Mouse (Mus musculus): ENCODE measurements around the gene Uggt1. TPM values are rescaled to one million over a fixed set of nuclear protein-coding genes. Genes with fewer than 3 reads are reported as not detected.

Gene Uggt1
- polyA plus RNA-seq, 1 experiment from 2014 or later, result 80.7 TPM

DNA sequence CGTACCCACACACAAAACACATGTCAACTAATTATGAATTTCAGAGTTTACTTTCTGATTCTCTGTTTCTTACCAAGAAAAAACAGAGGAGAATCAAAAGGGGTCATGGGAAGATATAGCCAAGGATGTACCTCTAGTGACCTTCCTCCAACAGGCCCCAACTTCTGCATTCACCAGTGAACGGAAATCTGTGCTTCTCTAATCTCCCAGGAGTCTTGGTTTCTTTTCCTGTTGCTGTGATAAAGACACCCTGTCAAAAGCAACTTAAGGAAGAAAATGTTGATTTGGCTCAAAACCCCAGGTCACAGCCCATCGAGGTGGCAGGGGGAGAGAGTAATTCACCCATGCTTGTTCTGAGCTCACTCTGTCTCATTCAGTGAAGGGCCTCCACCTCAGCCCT, 110.9 kb downstream of the Uggt1 start:
- Histone ChIP-seq H3K9me3 (ENCODE audit: control insufficient read depth, low read length) (no peaks in the 10 kb centered on the region), H3K27me3 (ENCODE audit: control insufficient read depth, insufficient read depth, low read length) (no peaks in the 10 kb centered on the region), H3K4me1 (ENCODE audit: control insufficient read depth, insufficient read depth, low read length) (no peaks in the 10 kb centered on the region), H3K9ac (ENCODE audit: low read length) (no peak overlapping the region), H3K36me3 (ENCODE audit: control insufficient read depth, insufficient read depth, low read length) (no peaks in the 10 kb centered on the region), H3K4me2 (no peak overlapping the region), H3K27ac (ENCODE audit: low read depth, low read length) (no peak overlapping the region), H3K4me3 (ENCODE audit: low read depth, low read length) (no peak overlapping the region)
- DNase-seq (ENCODE audit: low spot score, missing footprints) (no peak), ATAC-seq (ENCODE audit: low FRiP score) (no peak)
- 80% methylated on average over 3 of the region's 3 CpGs for WGBS

DNA sequence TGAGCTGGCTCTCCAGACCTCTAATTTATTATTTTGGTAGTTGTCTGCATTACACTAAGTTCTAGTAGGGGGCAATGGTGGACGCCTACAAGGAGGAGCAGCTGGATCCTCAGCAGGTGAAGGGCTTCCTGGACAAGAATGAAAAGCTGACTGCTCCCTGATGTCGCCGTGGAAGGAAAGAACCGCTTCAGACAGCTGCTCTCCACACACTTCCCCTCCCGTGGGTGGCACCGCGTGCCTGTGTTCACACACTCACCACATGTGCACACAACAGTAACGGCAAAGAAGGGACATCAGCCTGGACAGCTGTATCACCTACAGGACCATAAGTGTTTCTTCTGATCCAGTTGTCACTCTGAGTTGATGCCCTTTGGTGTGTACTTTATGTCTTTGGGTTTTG, 111.5 kb downstream of the Uggt1 start:
- ATAC-seq (ENCODE audit: low FRiP score), result no peak
- Histone ChIP-seq H3K9me3 (ENCODE audit: control insufficient read depth, low read length) (no peaks in the 10 kb centered on the region), H3K36me3 (ENCODE audit: control insufficient read depth, insufficient read depth, low read length) (no peaks in the 10 kb centered on the region), H3K4me2 (no peak overlapping the region), H3K27ac (ENCODE audit: low read depth, low read length) (no peak overlapping the region), H3K4me3 (ENCODE audit: low read depth, low read length) (no peak overlapping the region), H3K9ac (ENCODE audit: low read length) (no peak overlapping the region), H3K4me1 (ENCODE audit: control insufficient read depth, insufficient read depth, low read length) (no peaks in the 10 kb centered on the region), H3K27me3 (ENCODE audit: control insufficient read depth, insufficient read depth, low read length) (no peaks in the 10 kb centered on the region)
- 79% methylated on average over 8 of the region's 8 CpGs for WGBS
- no peak for DNase-seq (ENCODE audit: low spot score, missing footprints)

DNA sequence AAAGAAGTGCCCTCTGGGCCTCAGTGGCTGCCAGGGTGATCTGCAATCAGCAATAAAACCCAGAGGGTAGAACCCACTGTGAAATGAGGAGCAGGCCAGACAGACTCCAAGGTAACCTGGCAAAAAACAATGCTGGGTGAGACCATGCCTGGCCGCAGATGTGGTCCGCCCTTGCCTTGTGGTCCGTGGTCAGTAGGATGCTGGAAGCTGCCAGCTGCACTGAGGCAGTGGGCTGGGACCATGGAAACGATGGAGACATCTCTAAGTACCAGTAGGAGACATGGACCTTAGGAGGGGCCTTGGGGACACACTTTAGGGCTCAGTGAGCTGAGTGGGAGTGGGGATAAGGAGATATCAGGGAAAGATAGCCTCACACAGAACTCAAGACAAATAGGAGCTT, 112.3 kb downstream of the Uggt1 start:
- DNase-seq (ENCODE audit: low spot score, missing footprints) (no peak), ATAC-seq (ENCODE audit: low FRiP score) (no peak)
- 71% methylated on average over 4 of the region's 4 CpGs for WGBS
- Histone ChIP-seq H3K9me3 (ENCODE audit: control insufficient read depth, low read length) (no peaks in the 10 kb centered on the region), H3K27ac (ENCODE audit: low read depth, low read length) (no peak overlapping the region), H3K9ac (ENCODE audit: low read length) (no peak overlapping the region), H3K4me1 (ENCODE audit: control insufficient read depth, insufficient read depth, low read length) (no peaks in the 10 kb centered on the region), H3K4me2 (no peak overlapping the region), H3K36me3 (ENCODE audit: control insufficient read depth, insufficient read depth, low read length) (no peaks in the 10 kb centered on the region), H3K27me3 (ENCODE audit: control insufficient read depth, insufficient read depth, low read length) (no peaks in the 10 kb centered on the region), H3K4me3 (ENCODE audit: low read depth, low read length) (no peak overlapping the region)

DNA sequence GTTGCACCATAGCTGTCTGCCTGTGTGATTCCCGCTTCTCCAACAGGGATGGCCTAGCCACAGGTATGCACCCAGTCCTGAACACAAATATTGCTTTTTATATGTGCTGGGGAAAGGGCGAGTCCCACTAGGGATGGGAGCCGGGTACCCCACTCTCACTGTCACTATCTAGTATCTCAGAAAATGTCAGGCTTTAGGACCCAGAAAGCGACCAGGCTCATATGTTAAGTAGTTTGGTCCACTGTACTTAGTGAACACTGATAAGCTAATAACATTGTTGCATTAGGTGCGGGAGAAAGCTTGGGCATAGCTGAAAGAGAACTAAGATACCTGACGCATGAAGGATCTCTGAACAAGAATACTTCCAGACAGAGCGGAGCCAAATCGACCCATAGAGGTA, 112.8 kb downstream of the Uggt1 start:
- Histone ChIP-seq H3K4me3 (ENCODE audit: low read depth, low read length) (no peak overlapping the region), H3K4me1 (ENCODE audit: control insufficient read depth, insufficient read depth, low read length) (no peaks in the 10 kb centered on the region), H3K27me3 (ENCODE audit: control insufficient read depth, insufficient read depth, low read length) (no peaks in the 10 kb centered on the region), H3K9ac (ENCODE audit: low read length) (no peak overlapping the region), H3K36me3 (ENCODE audit: control insufficient read depth, insufficient read depth, low read length) (no peaks in the 10 kb centered on the region), H3K4me2 (no peak overlapping the region), H3K9me3 (ENCODE audit: control insufficient read depth, low read length) (no peaks in the 10 kb centered on the region), H3K27ac (ENCODE audit: low read depth, low read length) (no peak overlapping the region)
- no peak for DNase-seq (ENCODE audit: low spot score, missing footprints)
- no peak for ATAC-seq (ENCODE audit: low FRiP score)
- WGBS, result 75% methylated on average over 8 of the region's 8 CpGs

DNA sequence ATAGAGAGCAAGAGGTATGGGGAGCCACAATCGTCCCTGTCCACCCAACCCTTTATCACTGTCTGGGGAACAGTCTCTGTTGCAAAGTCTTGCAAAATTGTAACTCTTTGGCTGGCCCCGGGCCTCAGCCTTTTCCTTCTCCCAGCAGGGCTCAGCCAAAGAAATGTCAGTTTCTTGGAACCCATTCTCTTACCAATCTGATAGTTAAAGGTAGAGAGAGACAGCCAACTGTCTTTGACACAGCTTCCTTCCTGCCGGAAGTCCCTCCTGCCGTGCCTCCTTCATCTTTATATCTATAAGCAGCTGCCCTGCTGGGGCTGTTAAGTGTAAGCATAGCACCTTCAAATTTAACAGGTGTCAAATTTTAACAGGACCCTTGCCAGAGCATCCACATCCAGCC, 113.4 kb downstream of the Uggt1 start:
- Histone ChIP-seq H3K4me2 (no peak overlapping the region), H3K27me3 (ENCODE audit: control insufficient read depth, insufficient read depth, low read length) (no peaks in the 10 kb centered on the region), H3K4me1 (ENCODE audit: control insufficient read depth, insufficient read depth, low read length) (no peaks in the 10 kb centered on the region), H3K4me3 (ENCODE audit: low read depth, low read length) (no peak overlapping the region), H3K9ac (ENCODE audit: low read length) (no peak overlapping the region), H3K27ac (ENCODE audit: low read depth, low read length) (no peak overlapping the region), H3K9me3 (ENCODE audit: control insufficient read depth, low read length) (no peaks in the 10 kb centered on the region), H3K36me3 (ENCODE audit: control insufficient read depth, insufficient read depth, low read length) (no peaks in the 10 kb centered on the region)
- 58% methylated on average over 4 of the region's 4 CpGs for WGBS
- ATAC-seq (ENCODE audit: low FRiP score), result no peak
- DNase-seq (ENCODE audit: low spot score, missing footprints), result no peak

DNA sequence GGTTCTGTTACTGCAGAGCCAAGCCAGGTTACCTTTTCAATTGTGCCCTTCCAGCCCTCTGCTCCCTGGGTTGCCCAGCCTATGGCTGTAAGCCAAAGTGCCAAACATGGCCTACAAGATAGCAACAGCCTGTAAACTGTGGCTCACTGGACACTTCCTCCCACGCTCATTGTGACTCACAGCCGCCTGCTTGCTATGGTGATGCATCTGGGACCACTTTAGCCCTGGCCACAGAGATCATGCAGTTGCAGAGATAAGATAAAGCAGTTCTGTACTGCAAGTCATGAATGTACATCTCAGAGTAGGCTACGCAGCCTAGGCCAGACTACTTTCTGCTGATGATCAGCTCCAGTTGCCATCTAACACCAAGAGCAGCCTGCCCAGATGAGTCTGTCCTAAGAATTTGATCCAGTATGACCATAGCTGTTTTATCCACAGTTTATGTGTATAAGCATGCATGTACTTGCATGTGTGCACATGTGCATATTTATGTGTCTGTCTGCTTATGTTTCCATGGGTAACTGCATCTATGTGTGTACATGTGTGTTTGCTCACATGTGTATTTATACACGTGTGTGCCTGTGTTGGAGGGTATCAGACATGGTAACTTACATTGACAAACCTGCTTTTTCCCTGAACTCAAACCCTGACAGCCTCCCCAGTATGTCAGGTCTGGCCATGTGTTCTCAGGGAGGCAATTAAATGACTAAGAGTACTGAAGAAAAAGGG, 114.0 kb downstream of the Uggt1 start:
- Histone ChIP-seq H3K27ac (ENCODE audit: low read depth, low read length) (no peak overlapping the region), H3K9ac (ENCODE audit: low read length) (no peak overlapping the region), H3K27me3 (ENCODE audit: control insufficient read depth, insufficient read depth, low read length) (no peaks in the 10 kb centered on the region), H3K4me1 (ENCODE audit: control insufficient read depth, insufficient read depth, low read length) (no peaks in the 10 kb centered on the region), H3K9me3 (ENCODE audit: control insufficient read depth, low read length) (no peaks in the 10 kb centered on the region), H3K4me2 (no peak overlapping the region), H3K36me3 (ENCODE audit: control insufficient read depth, insufficient read depth, low read length) (no peaks in the 10 kb centered on the region), H3K4me3 (ENCODE audit: low read depth, low read length) (no peak overlapping the region)
- ATAC-seq (ENCODE audit: low FRiP score) (no peak), DNase-seq (ENCODE audit: low spot score, missing footprints) (no peak)
- 85% methylated on average over 4 of the region's 4 CpGs for WGBS

DNA sequence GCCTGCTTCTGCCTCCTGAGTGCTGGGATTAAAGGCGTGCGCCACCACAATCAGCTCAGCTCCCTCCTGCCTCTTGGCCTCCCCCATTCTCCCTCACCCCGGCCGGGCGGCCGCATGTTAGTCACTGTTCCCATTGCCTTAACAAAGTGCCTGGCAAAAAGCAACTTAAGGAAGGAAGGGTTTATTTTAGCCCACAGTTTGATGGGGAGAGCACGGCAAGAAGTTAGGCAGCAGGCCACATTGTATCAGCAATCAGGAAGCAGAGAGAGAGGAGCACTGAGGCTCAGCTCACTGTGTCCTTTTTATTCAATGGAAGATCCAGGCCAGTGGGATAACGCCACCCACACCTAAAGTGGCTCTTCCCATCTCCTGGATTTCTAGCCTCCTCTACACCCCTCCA, 114.6 kb downstream of the Uggt1 start:
- DNase-seq (ENCODE audit: low spot score, missing footprints), result no peak
- no peak for ATAC-seq (ENCODE audit: low FRiP score)
- Histone ChIP-seq H3K4me2 (no peak overlapping the region), H3K27me3 (ENCODE audit: control insufficient read depth, insufficient read depth, low read length) (no peaks in the 10 kb centered on the region), H3K27ac (ENCODE audit: low read depth, low read length) (no peak overlapping the region), H3K4me3 (ENCODE audit: low read depth, low read length) (no peak overlapping the region), H3K9ac (ENCODE audit: low read length) (no peak overlapping the region), H3K4me1 (ENCODE audit: control insufficient read depth, insufficient read depth, low read length) (no peaks in the 10 kb centered on the region), H3K36me3 (ENCODE audit: control insufficient read depth, insufficient read depth, low read length) (no peaks in the 10 kb centered on the region), H3K9me3 (ENCODE audit: control insufficient read depth, low read length) (no peaks in the 10 kb centered on the region)
- WGBS, result 92% methylated on average over 8 of the region's 8 CpGs

DNA sequence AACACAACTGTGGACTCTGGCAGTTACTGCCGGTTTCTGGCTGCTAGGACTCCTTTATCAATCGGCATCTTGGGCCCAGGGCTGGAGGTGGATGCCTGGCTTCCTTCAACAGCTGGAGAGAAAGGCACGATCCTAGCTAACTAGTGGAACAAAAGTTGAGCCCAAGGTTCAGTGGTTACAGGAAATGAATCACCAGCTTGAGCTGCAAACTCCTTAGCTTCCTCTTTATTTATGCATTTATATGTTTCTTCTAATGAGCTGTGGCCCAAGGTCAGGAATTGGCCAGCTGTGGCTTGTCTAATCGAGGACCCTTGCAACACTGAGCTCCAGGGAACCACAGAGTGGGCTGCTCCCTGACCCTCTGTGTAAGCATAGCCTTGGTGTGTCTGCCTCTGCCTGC, 115.4 kb downstream of the Uggt1 start:
- H3K4me1 ChIP-seq (ENCODE audit: control insufficient read depth, insufficient read depth, low read length), result no peaks in the 10 kb centered on the region
- H3K36me3 ChIP-seq (ENCODE audit: control insufficient read depth, insufficient read depth, low read length), result no peaks in the 10 kb centered on the region
- no peak for DNase-seq (ENCODE audit: low spot score, missing footprints)
- no peaks in the 10 kb centered on the region for H3K27me3 ChIP-seq (ENCODE audit: control insufficient read depth, insufficient read depth, low read length)
- no peak for ATAC-seq (ENCODE audit: low FRiP score)
- no peak overlapping the region for H3K27ac ChIP-seq (ENCODE audit: low read depth, low read length)
- H3K9me3 ChIP-seq (ENCODE audit: control insufficient read depth, low read length), result no peaks in the 10 kb centered on the region
- WGBS, result 83% methylated on average over 4 of the region's 4 CpGs
- H3K9ac ChIP-seq (ENCODE audit: low read length), result no peak overlapping the region
- no peak overlapping the region for H3K4me2 ChIP-seq
- H3K4me3 ChIP-seq (ENCODE audit: low read depth, low read length), result no peak overlapping the region

DNA sequence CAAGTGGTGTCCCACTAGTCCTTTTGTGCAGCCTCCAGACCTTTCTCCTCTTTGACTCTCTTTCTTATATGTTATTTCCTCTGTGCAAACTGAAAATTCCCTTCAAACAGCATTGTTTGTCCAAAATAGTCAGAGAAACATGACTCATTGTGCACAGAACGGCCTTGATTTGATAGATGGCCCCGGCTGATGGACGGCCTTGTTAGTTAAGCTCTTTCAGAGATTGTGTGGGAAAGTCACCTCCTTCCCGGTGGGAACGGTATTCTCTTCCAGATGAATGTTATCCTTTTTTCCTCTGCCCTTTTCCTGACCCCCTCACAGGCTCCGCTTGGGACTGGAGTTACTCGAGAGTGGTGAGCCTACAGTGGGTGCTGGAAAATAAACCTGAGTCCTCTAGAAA, 119.4 kb downstream of the Uggt1 start:
- Histone ChIP-seq H3K4me2 (no peak overlapping the region), H3K27me3 (ENCODE audit: control insufficient read depth, insufficient read depth, low read length) (no peaks in the 10 kb centered on the region), H3K4me1 (ENCODE audit: control insufficient read depth, insufficient read depth, low read length) (no peaks in the 10 kb centered on the region), H3K9ac (ENCODE audit: low read length) (no peak overlapping the region), H3K4me3 (ENCODE audit: low read depth, low read length) (no peak overlapping the region), H3K9me3 (ENCODE audit: control insufficient read depth, low read length) (no peaks in the 10 kb centered on the region), H3K36me3 (ENCODE audit: control insufficient read depth, insufficient read depth, low read length) (no peaks in the 10 kb centered on the region), H3K27ac (ENCODE audit: low read depth, low read length) (no peak overlapping the region)
- ATAC-seq (ENCODE audit: low FRiP score), result no peak
- no peak for DNase-seq (ENCODE audit: low spot score, missing footprints)
- 81% methylated on average over 7 of the region's 7 CpGs for WGBS

Measured in midbrain, embryonic 11.5 days (tissue).